Mouse (Mus musculus): Measurements from ENCODE around the gene Pxdn.

Pxdn gene

DNA sequence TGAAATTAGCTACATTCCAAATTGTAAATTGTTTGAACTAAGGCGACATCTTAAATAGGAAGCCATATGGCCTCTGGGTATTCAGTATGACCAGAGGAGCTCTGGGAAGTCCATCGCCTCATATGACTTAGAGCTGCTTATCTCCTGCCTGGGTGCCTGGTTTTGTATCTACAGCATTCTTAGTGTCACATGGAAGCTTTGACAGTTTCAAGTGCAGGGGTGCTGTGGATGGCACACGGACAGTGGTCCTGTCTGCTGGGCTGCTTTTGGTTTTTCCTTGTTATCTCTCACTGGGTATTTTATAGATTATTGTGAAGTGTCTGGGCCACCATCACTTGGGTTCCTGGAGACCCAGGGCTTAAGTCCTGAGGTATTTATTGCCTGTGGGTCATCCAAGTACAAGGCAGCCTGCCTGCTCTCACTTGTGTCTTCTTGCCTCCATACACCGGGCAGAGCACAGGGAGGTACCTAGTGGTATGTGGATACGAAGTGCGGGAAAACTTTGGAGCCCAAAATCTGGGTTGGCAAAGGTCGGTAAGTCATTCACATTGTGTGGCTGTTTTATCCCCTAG, 44.4 kb downstream of the Pxdn start:
- TF ChIP-seq GATA4 (IDR thresholded peaks at IDR 0.05; ENCODE audit: insufficient replicate concordance, low read length) = no peak

GRCm38 (mm10) chr12:29983190-29983589, 45.8 kb downstream of the Pxdn start:
- no peak for TF ChIP-seq GATA4 (IDR thresholded peaks at IDR 0.05; ENCODE audit: insufficient replicate concordance, low read length)

- TF ChIP-seq GATA4 (IDR thresholded peaks at IDR 0.05; ENCODE audit: insufficient replicate concordance, low read length) = no peak
These were observed 47.7 kb downstream of the Pxdn start for GRCm38 (mm10) chr12:29985126-29985525.

GRCm38 (mm10) chr12:29986241-29986640, 48.8 kb downstream of the Pxdn start:
- no peak for TF ChIP-seq GATA4 (IDR thresholded peaks at IDR 0.05; ENCODE audit: insufficient replicate concordance, low read length)

DNA sequence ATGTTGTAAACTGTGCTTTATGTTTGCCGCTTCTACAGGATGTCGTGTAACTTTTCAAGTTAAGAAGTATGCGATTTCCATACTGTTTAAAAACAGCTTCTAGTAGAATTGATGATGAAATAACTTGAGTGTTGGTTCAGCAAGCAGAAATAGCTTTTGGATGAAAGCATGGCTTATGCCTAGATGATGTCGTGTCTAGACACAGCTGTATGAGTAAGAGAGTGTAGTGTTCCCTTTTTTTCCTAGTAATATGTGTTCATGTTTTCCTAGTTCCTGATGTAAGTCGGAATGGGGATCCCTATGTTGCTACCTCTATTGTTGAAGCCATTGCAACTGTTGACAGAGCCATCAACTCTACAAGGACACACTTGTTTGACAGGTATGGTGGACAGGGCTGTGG, 61.5 kb downstream of the Pxdn start:
- TF ChIP-seq GATA4 (IDR thresholded peaks at IDR 0.05; ENCODE audit: insufficient replicate concordance, low read length) = no peak

GRCm38 (mm10) chr12:30001951-30002350, 64.5 kb downstream of the Pxdn start:
- TF ChIP-seq GATA4 (IDR thresholded peaks at IDR 0.05; ENCODE audit: insufficient replicate concordance, low read length) = no peak

GRCm38 (mm10) chr12:30003680-30004364, 66.4 kb downstream of the Pxdn start:
- no peak for TF ChIP-seq GATA4 (IDR thresholded peaks at IDR 0.05; ENCODE audit: insufficient replicate concordance, low read length)

DNA sequence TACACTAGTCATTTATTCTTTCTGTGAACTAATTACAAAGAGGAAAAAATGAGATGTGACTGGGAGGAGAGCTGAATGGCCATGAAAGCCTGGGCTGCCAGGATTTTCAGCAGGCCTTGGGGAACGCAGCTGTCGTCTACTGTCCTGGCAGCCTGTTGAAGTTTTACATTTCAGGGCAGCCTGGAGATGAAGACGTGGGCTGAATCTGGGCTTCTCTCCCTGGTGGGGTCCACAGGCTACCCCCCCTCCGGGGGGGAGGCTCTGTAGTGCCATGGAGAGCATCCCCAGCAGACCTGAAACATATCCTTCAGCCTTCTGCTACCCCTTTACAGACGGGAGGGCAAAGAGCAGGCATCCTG, 66.9 kb downstream of the Pxdn start:
- no peak for TF ChIP-seq GATA4 (IDR thresholded peaks at IDR 0.05; ENCODE audit: insufficient replicate concordance, low read length)

GRCm38 (mm10) chr12:30006586-30006985, 69.2 kb downstream of the Pxdn start:
- TF ChIP-seq GATA4 (IDR thresholded peaks at IDR 0.05; ENCODE audit: insufficient replicate concordance, low read length) = no peak

GRCm38 (mm10) chr12:30008741-30009140, 71.3 kb downstream of the Pxdn start:
- TF ChIP-seq GATA4 (IDR thresholded peaks at IDR 0.05; ENCODE audit: insufficient replicate concordance, low read length) = no peak

GRCm38 (mm10) chr12:30015501-30015900, 78.1 kb downstream of the Pxdn start:
- TF ChIP-seq GATA4 (IDR thresholded peaks at IDR 0.05; ENCODE audit: insufficient replicate concordance, low read length) = no peak

DNA sequence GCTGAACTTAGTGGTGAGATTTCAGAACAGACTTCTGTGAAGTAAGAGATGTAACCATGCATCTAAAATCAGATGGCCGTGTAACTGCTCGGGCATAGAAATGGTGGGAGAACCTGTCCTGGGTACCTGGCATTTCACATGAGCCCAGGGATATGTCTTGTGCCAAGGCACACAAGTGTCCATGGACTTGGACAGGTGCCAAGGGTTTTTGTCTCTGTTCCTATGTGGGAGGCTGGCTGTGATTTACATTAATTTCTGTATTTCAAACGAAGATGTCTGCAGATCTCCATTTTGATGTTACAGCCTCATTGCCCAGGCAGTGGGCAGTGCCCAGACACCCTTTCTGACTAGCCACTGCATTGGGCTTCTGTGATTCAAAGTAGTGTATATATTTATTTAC, 79.7 kb downstream of the Pxdn start:
- no peak for TF ChIP-seq GATA4 (IDR thresholded peaks at IDR 0.05; ENCODE audit: insufficient replicate concordance, low read length)

- no peak for TF ChIP-seq GATA4 (IDR thresholded peaks at IDR 0.05; ENCODE audit: insufficient replicate concordance, low read length)
These were observed 83.0 kb downstream of the Pxdn start for GRCm38 (mm10) chr12:30020447-30020846.

DNA sequence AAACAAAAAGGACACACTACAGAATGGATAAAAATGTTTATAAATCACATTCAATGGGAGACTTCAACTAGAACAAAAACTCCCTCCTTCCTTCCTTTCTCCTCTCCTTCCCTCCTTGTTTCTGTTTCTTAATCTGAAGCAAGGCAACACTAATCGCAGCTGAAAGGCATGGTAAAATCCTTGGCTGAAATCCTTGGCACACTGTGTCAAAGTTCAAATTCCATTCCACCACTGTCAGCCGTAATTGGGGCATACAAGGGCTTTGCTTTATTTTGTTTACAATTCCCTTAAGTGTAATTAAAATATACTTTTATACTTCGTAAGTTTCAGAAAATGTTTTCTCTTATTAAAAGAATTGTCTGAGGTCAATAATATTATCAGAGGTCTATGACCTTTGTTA, 86.1 kb downstream of the Pxdn start:
- 0 out of 2 replicates have a peak, but pooled peaks have one; percentile 17 for TF ChIP-seq GATA4 (IDR thresholded peaks at IDR 0.05; ENCODE audit: insufficient replicate concordance, low read length)

- TF ChIP-seq GATA4 (IDR thresholded peaks at IDR 0.05; ENCODE audit: insufficient replicate concordance, low read length) = no peak
These were observed 86.9 kb downstream of the Pxdn start for GRCm38 (mm10) chr12:30024264-30024825.

- TF ChIP-seq GATA4 (IDR thresholded peaks at IDR 0.05; ENCODE audit: insufficient replicate concordance, low read length) = no peak
These were observed 90.4 kb downstream of the Pxdn start for GRCm38 (mm10) chr12:30027721-30028340.
